In the genomic region with DNA sequence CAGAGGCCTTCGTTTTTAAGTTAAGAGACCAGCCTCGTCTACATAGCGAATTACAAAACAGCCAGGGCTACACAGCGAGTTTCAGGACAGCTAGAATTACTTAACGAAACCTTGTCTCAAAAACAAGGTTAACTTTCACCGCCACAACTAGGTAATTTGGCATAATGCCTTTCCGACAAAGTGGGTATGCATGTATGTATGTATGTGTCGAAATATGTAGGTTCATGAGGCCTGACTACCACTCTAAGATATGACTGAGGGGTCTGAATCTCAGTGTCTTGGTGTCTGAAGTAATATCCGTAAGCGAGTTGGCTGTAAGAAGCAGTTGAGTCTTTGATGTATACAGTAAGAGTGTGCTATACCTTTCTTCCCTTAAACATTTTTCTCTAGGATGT, we compare ENCODE assay signal across 9 mouse cellular contexts. TPM values are rescaled to one million over a fixed set of nuclear protein-coding genes. Genes with fewer than 3 reads are reported as not detected.
DNase-seq lines count a peak whose midpoint lies in the region; ATAC-seq and TF ChIP-seq lines count a peak whose summit lies in the region.
"Had no signal": no experiment of that assay in that cellular context is flagged by ENCODE, and none has a peak within 500 bp of the region (broad histone marks: within the 10 kb centered on the region; RNA-seq: fewer than 3 reads in every experiment).

No protein-coding gene starts in this region.

- H3K9ac ChIP-seq in heart, postnatal 0 days (replicated peaks; ENCODE audit: low read depth, low read length), result peak overlapping the region; percentile 93

- H3K36me3 ChIP-seq in kidney, adult 2 months (ENCODE audit: control insufficient read depth, insufficient read depth, low read length), result no peaks in the 10 kb centered on the region; the same call in 1 of the 2 replicates
- no peaks in the 10 kb centered on the region for H3K36me3 ChIP-seq in heart, postnatal 0 days (replicated peaks; ENCODE audit: control insufficient read depth, insufficient read depth, low read length)
- H3K36me3 ChIP-seq in midbrain, embryonic 10.5 days, result peaks cover 9% of the 10 kb centered on the region

- no peaks in the 10 kb centered on the region for H3K9me3 ChIP-seq in heart, postnatal 0 days (replicated peaks; ENCODE audit: control insufficient read depth, low read length)
- no peaks in the 10 kb centered on the region for H3K9me3 ChIP-seq in midbrain, embryonic 10.5 days (replicated peaks)

- peak overlapping the region; percentile 94 for H3K4me2 ChIP-seq in heart, postnatal 0 days (ENCODE audit: low read depth, low read length)

- 19% methylated on average over 10 of the region's 10 CpGs for WGBS in kidney, adult 2 months
- WGBS in heart, postnatal 0 days, result 24% methylated on average over 10 of the region's 10 CpGs
- WGBS in midbrain, embryonic 10.5 days, result 30% methylated on average over 10 of the region's 10 CpGs

- TF ChIP-seq CTCF in kidney, adult 2 months (conservative IDR thresholded peaks at IDR 0.05; ENCODE audit: insufficient read depth, insufficient read length, low read depth, low read length), result no peak
- TF ChIP-seq CTCF in heart, postnatal 0 days (IDR thresholded peaks at IDR 0.05; ENCODE audit: low read depth), result no peak

- no peaks in the 10 kb centered on the region for H3K27me3 ChIP-seq in kidney, adult 2 months (replicated peaks; ENCODE audit: control insufficient read depth, insufficient read depth, low read length)
- H3K27me3 ChIP-seq in heart, postnatal 0 days (ENCODE audit: control insufficient read depth, insufficient read depth, low read length), result no peaks in the 10 kb centered on the region
- H3K27me3 ChIP-seq in midbrain, embryonic 10.5 days (ENCODE audit: low read depth, poor library complexity, severe bottlenecking), result no peaks in the 10 kb centered on the region; the same call in 1 of the 2 replicates

- H3K4me3 ChIP-seq in kidney, adult 2 months (ENCODE audit: insufficient read depth, low read depth, low read length), result peak overlapping the region; percentile 96
- H3K4me3 ChIP-seq in heart, postnatal 0 days (ENCODE audit: low read depth, low read length), result peak overlapping the region; percentile 90
- H3K4me3 ChIP-seq in midbrain, embryonic 10.5 days, result peak overlapping the region; percentile 94

- ATAC-seq in heart, postnatal 0 days (ENCODE audit: insufficient read depth, low read depth), result no peak
- ATAC-seq in activated CD4-positive, CD25-positive, alpha-beta regulatory T cell, adult 4 months, result no peak

- no peak for TF ChIP-seq POLR2A in kidney, adult 2 months (IDR thresholded peaks at IDR 0.05; ENCODE audit: low read depth, low read length)

- 0 out of 2 replicates have a peak overlapping the region, but pooled peaks have one; percentile 29 for H3K27ac ChIP-seq in kidney, adult 2 months (ENCODE audit: insufficient read depth, low read depth, low read length)
- H3K27ac ChIP-seq in heart, postnatal 0 days (ENCODE audit: low read depth), result peak overlapping the region; percentile 85
- H3K27ac ChIP-seq in midbrain, embryonic 10.5 days (replicated peaks), result peak overlapping the region; percentile 92

- DNase-seq in kidney, adult 2 months, result no peak
- no peak for DNase-seq in kidney, adult 18-20 months
- peak; percentile 35 for DNase-seq in MN1 (ENCODE audit: low spot score)
- DNase-seq in heart, postnatal 0 days (ENCODE audit: low spot score), result no peak
- no peak for DNase-seq in midbrain, embryonic 10.5 days (ENCODE audit: low spot score)
- DNase-seq in cerebellum, adult 18-20 months, result no peak
- DNase-seq in thymus, postnatal 4 days, result no peak

- TF ChIP-seq EP300 in heart, postnatal 0 days (IDR thresholded peaks at IDR 0.05; ENCODE audit: low read depth), result no peak

- H3K4me1 ChIP-seq in kidney, adult 2 months (ENCODE audit: control insufficient read depth, insufficient read depth, low read length), result peaks cover 9% of the 10 kb centered on the region; the same call in 1 of the 2 replicates
- peaks cover 23% of the 10 kb centered on the region for H3K4me1 ChIP-seq in heart, postnatal 0 days (ENCODE audit: control insufficient read depth, insufficient read depth)
- peaks cover 48% of the 10 kb centered on the region for H3K4me1 ChIP-seq in midbrain, embryonic 10.5 days

RNA-seq across cellular contexts. Expression of gene Samd10, which starts 2.7 kb away (rescaled TPM):
- 26.1 and 30.2 TPM in 2 replicates for polyA plus RNA-seq in kidney, adult 2 months (2012; rRNA removed)
- 3.6 and 8.0 TPM in 2 replicates for total RNA-seq in heart, postnatal 0 days (2014; rRNA removed; ENCODE audit: low replicate concordance)
- polyA plus RNA-seq in heart, postnatal 0 days (2015; fragmentation: Nextera tagmentation; extraction: Ambion mirVana), result 6.9 and 7.7 TPM in 2 replicates
- polyA plus RNA-seq in midbrain, embryonic 10.5 days (2016; fragmentation: Nextera tagmentation; extraction: Ambion mirVana), result 36.4 and 56.1 TPM in 2 replicates
- 10 to 100 TPM in 1 of 2 experiments, 1 to 10 TPM in 1; 8.7 to 12.5 TPM for polyA plus RNA-seq in activated CD4-positive, CD25-positive, alpha-beta regulatory T cell, adult 4 months (2017; shearing (Covaris generic))

RNA-seq across cellular contexts. Expression of gene Zfp512b, which starts 9.1 kb away (rescaled TPM):
- polyA plus RNA-seq in kidney, adult 2 months (2012; rRNA removed), result 32.2 and 41.3 TPM in 2 replicates
- 14.5 and 17.6 TPM in 2 replicates for total RNA-seq in heart, postnatal 0 days (2014; rRNA removed; ENCODE audit: low replicate concordance)
- polyA plus RNA-seq in heart, postnatal 0 days (2015; fragmentation: Nextera tagmentation; extraction: Ambion mirVana), result 13.3 and 16.2 TPM in 2 replicates
- polyA plus RNA-seq in midbrain, embryonic 10.5 days (2016; fragmentation: Nextera tagmentation; extraction: Ambion mirVana), result 34.6 and 48.0 TPM in 2 replicates
- 10 to 100 TPM; 20.3 to 26.9 TPM for polyA plus RNA-seq in activated CD4-positive, CD25-positive, alpha-beta regulatory T cell, adult 4 months (2017; shearing (Covaris generic))

RNA-seq across cellular contexts. Expression of gene Prpf6, which starts 10.1 kb away (rescaled TPM):
- 19.6 and 22.1 TPM in 2 replicates for polyA plus RNA-seq in kidney, adult 2 months (2012; rRNA removed)
- total RNA-seq in heart, postnatal 0 days (2014; rRNA removed; ENCODE audit: low replicate concordance), result 18.5 and 23.4 TPM in 2 replicates
- 30.7 and 31.8 TPM in 2 replicates for polyA plus RNA-seq in heart, postnatal 0 days (2015; fragmentation: Nextera tagmentation; extraction: Ambion mirVana)
- 82.0 and 85.4 TPM in 2 replicates for polyA plus RNA-seq in midbrain, embryonic 10.5 days (2016; fragmentation: Nextera tagmentation; extraction: Ambion mirVana)
- polyA plus RNA-seq in activated CD4-positive, CD25-positive, alpha-beta regulatory T cell, adult 4 months (2017; shearing (Covaris generic)), result 10 to 100 TPM; 69.3 to 69.5 TPM

RNA-seq across cellular contexts. Expression of gene Uckl1, which starts 17.1 kb away (rescaled TPM):
- 107 and 130 TPM in 2 replicates for polyA plus RNA-seq in kidney, adult 2 months (2012; rRNA removed)
- total RNA-seq in heart, postnatal 0 days (2014; rRNA removed; ENCODE audit: low replicate concordance), result 80.0 and 156 TPM in 2 replicates
- polyA plus RNA-seq in heart, postnatal 0 days (2015; fragmentation: Nextera tagmentation; extraction: Ambion mirVana), result 59.3 and 61.5 TPM in 2 replicates
- polyA plus RNA-seq in midbrain, embryonic 10.5 days (2016; fragmentation: Nextera tagmentation; extraction: Ambion mirVana), result 49.8 and 59.3 TPM in 2 replicates
- polyA plus RNA-seq in activated CD4-positive, CD25-positive, alpha-beta regulatory T cell, adult 4 months (2017; shearing (Covaris generic)), result 100 to 1,000 TPM; 111 to 136 TPM

RNA-seq across cellular contexts. Expression of gene Gm29797, which starts 55.1 kb away (rescaled TPM):
- polyA plus RNA-seq in kidney, adult 2 months (2012; rRNA removed), result 0.11 TPM in 1 of 2 replicates, not detected in the other
- total RNA-seq in heart, postnatal 0 days (2014; rRNA removed; ENCODE audit: low replicate concordance), result not detected in 2 replicates
- polyA plus RNA-seq in heart, postnatal 0 days (2015; fragmentation: Nextera tagmentation; extraction: Ambion mirVana), result not detected in 2 replicates
- polyA plus RNA-seq in midbrain, embryonic 10.5 days (2016; fragmentation: Nextera tagmentation; extraction: Ambion mirVana), result 0.19 and 0.32 TPM in 2 replicates
- polyA plus RNA-seq in activated CD4-positive, CD25-positive, alpha-beta regulatory T cell, adult 4 months (2017; shearing (Covaris generic)), result not detected
- polyA plus RNA-seq: inflammation-experienced regulatory T-cells, adult 6 months had no signal

Comparison
In these comparisons a context has a peak if more than half of its experiments do, and no peak if none do; other contexts are left out.
1. H3K27ac ChIP-seq: peak in every context shown above with its lines; median percentile 92 in midbrain, embryonic 10.5 days; 85 in heart, postnatal 0 days; 29 in kidney, adult 2 months.